Mouse (Mus musculus): Measurements from ENCODE around the gene Exoc4. TPM values are rescaled to one million over a fixed set of nuclear protein-coding genes. Genes with fewer than 3 reads are reported as not detected.

Exoc4 gene
- polyA plus RNA-seq, 1 experiment from 2014 or later: 36.1 TPM

- Histone ChIP-seq H3K4me1 (ENCODE audit: control insufficient read depth, insufficient read depth, low read length) (no peaks in the 10 kb centered on the region), H3K36me3 (ENCODE audit: control insufficient read depth, insufficient read depth, low read length) (no peaks in the 10 kb centered on the region), H3K27ac (ENCODE audit: low read depth, low read length) (no peak overlapping the region), H3K4me2 (no peak overlapping the region), H3K9ac (ENCODE audit: low read depth, low read length) (no peak overlapping the region), H3K4me3 (ENCODE audit: low read depth, low read length) (no peak overlapping the region), H3K27me3 (ENCODE audit: control insufficient read depth, insufficient read depth, low read length) (no peaks in the 10 kb centered on the region), H3K9me3 (replicated peaks; ENCODE audit: control insufficient read depth, low read length) (no peaks in the 10 kb centered on the region)
- ATAC-seq (replicated peaks; ENCODE audit: insufficient number of reproducible peaks, low FRiP score, low TSS enrichment): no peak
- WGBS (ENCODE audit: insufficient replicate concordance): 71% methylated on average over 2 of the region's 2 CpGs
Measured at GRCm38 (mm10) chr6:33637192-33637591, 388.3 kb downstream of the Exoc4 start.

- Histone ChIP-seq H3K4me3 (ENCODE audit: low read depth, low read length) (no peak overlapping the region), H3K27ac (ENCODE audit: low read depth, low read length) (no peak overlapping the region), H3K9me3 (replicated peaks; ENCODE audit: control insufficient read depth, low read length) (no peaks in the 10 kb centered on the region), H3K36me3 (ENCODE audit: control insufficient read depth, insufficient read depth, low read length) (no peaks in the 10 kb centered on the region), H3K9ac (ENCODE audit: low read depth, low read length) (no peak overlapping the region), H3K4me1 (ENCODE audit: control insufficient read depth, insufficient read depth, low read length) (no peaks in the 10 kb centered on the region), H3K27me3 (ENCODE audit: control insufficient read depth, insufficient read depth, low read length) (no peaks in the 10 kb centered on the region), H3K4me2 (no peak overlapping the region)
- WGBS (ENCODE audit: insufficient replicate concordance): 56% methylated on average over 10 of the region's 10 CpGs
- no peak for ATAC-seq (replicated peaks; ENCODE audit: insufficient number of reproducible peaks, low FRiP score, low TSS enrichment)
Measured at GRCm38 (mm10) chr6:33681778-33682640, 433.1 kb downstream of the Exoc4 start.

- no peaks in the 10 kb centered on the region for H3K27me3 ChIP-seq (ENCODE audit: control insufficient read depth, insufficient read depth, low read length)
- H3K9me3 ChIP-seq (replicated peaks; ENCODE audit: control insufficient read depth, low read length): no peaks in the 10 kb centered on the region
- H3K27ac ChIP-seq (ENCODE audit: low read depth, low read length): no peak overlapping the region
- H3K4me3 ChIP-seq (ENCODE audit: low read depth, low read length): no peak overlapping the region
- 78% methylated on average over 3 of the region's 3 CpGs for WGBS (ENCODE audit: insufficient replicate concordance)
- H3K4me2 ChIP-seq: no peak overlapping the region
- ATAC-seq (replicated peaks; ENCODE audit: insufficient number of reproducible peaks, low FRiP score, low TSS enrichment): no peak
- H3K4me1 ChIP-seq (ENCODE audit: control insufficient read depth, insufficient read depth, low read length): no peaks in the 10 kb centered on the region
- H3K9ac ChIP-seq (ENCODE audit: low read depth, low read length): no peak overlapping the region
- H3K36me3 ChIP-seq (ENCODE audit: control insufficient read depth, insufficient read depth, low read length): no peaks in the 10 kb centered on the region
Measured at GRCm38 (mm10) chr6:33683533-33683932, 434.6 kb downstream of the Exoc4 start.

- WGBS (ENCODE audit: insufficient replicate concordance): 58% methylated on average over 2 of the region's 2 CpGs
- no peak overlapping the region for H3K9ac ChIP-seq (ENCODE audit: low read depth, low read length)
- H3K27me3 ChIP-seq (ENCODE audit: control insufficient read depth, insufficient read depth, low read length): no peaks in the 10 kb centered on the region
- H3K36me3 ChIP-seq (ENCODE audit: control insufficient read depth, insufficient read depth, low read length): no peaks in the 10 kb centered on the region
- no peak for ATAC-seq (replicated peaks; ENCODE audit: insufficient number of reproducible peaks, low FRiP score, low TSS enrichment)
- H3K4me2 ChIP-seq: no peak overlapping the region
- H3K4me3 ChIP-seq (ENCODE audit: low read depth, low read length): no peak overlapping the region
- H3K9me3 ChIP-seq (replicated peaks; ENCODE audit: control insufficient read depth, low read length): no peaks in the 10 kb centered on the region
- H3K4me1 ChIP-seq (ENCODE audit: control insufficient read depth, insufficient read depth, low read length): no peaks in the 10 kb centered on the region
- no peak overlapping the region for H3K27ac ChIP-seq (ENCODE audit: low read depth, low read length)
Measured at GRCm38 (mm10) chr6:33685321-33685720, 436.4 kb downstream of the Exoc4 start.

- WGBS (ENCODE audit: insufficient replicate concordance): 78% methylated on average over 5 of the region's 5 CpGs
- no peak overlapping the region for H3K27ac ChIP-seq (ENCODE audit: low read depth, low read length)
- no peaks in the 10 kb centered on the region for H3K27me3 ChIP-seq (ENCODE audit: control insufficient read depth, insufficient read depth, low read length)
- no peak overlapping the region for H3K4me2 ChIP-seq
- H3K4me3 ChIP-seq (ENCODE audit: low read depth, low read length): no peak overlapping the region
- H3K36me3 ChIP-seq (ENCODE audit: control insufficient read depth, insufficient read depth, low read length): no peaks in the 10 kb centered on the region
- no peak overlapping the region for H3K9ac ChIP-seq (ENCODE audit: low read depth, low read length)
- no peak for ATAC-seq (replicated peaks; ENCODE audit: insufficient number of reproducible peaks, low FRiP score, low TSS enrichment)
- H3K4me1 ChIP-seq (ENCODE audit: control insufficient read depth, insufficient read depth, low read length): no peaks in the 10 kb centered on the region
- H3K9me3 ChIP-seq (replicated peaks; ENCODE audit: control insufficient read depth, low read length): no peaks in the 10 kb centered on the region
Measured at GRCm38 (mm10) chr6:33690601-33691000, 441.7 kb downstream of the Exoc4 start.

GRCm38 (mm10) chr6:33696976-33697375 lies 448.1 kb downstream of the Exoc4 start:
- Histone ChIP-seq H3K9me3 (replicated peaks; ENCODE audit: control insufficient read depth, low read length) (no peaks in the 10 kb centered on the region), H3K9ac (ENCODE audit: low read depth, low read length) (no peak overlapping the region), H3K4me3 (ENCODE audit: low read depth, low read length) (no peak overlapping the region), H3K4me1 (ENCODE audit: control insufficient read depth, insufficient read depth, low read length) (peaks cover 5% of the 10 kb centered on the region; the same call in 1 of the 2 replicates), H3K36me3 (ENCODE audit: control insufficient read depth, insufficient read depth, low read length) (no peaks in the 10 kb centered on the region), H3K27me3 (ENCODE audit: control insufficient read depth, insufficient read depth, low read length) (no peaks in the 10 kb centered on the region), H3K27ac (ENCODE audit: low read depth, low read length) (no peak overlapping the region), H3K4me2 (no peak overlapping the region)
- no peak for ATAC-seq (replicated peaks; ENCODE audit: insufficient number of reproducible peaks, low FRiP score, low TSS enrichment)
- WGBS (ENCODE audit: insufficient replicate concordance): 20% methylated on average over 1 of the region's 1 CpGs

- no peak overlapping the region for H3K4me3 ChIP-seq (ENCODE audit: low read depth, low read length)
- ATAC-seq (replicated peaks; ENCODE audit: insufficient number of reproducible peaks, low FRiP score, low TSS enrichment): no peak
- H3K9me3 ChIP-seq (replicated peaks; ENCODE audit: control insufficient read depth, low read length): no peaks in the 10 kb centered on the region
- no peaks in the 10 kb centered on the region for H3K4me1 ChIP-seq (ENCODE audit: control insufficient read depth, insufficient read depth, low read length)
- H3K27ac ChIP-seq (ENCODE audit: low read depth, low read length): no peak overlapping the region
- H3K4me2 ChIP-seq: no peak overlapping the region
- H3K27me3 ChIP-seq (ENCODE audit: control insufficient read depth, insufficient read depth, low read length): no peaks in the 10 kb centered on the region
- no peaks in the 10 kb centered on the region for H3K36me3 ChIP-seq (ENCODE audit: control insufficient read depth, insufficient read depth, low read length)
- WGBS (ENCODE audit: insufficient replicate concordance): 81% methylated on average over 4 of the region's 4 CpGs
- H3K9ac ChIP-seq (ENCODE audit: low read depth, low read length): no peak overlapping the region
Measured at GRCm38 (mm10) chr6:33708907-33709306, 460.0 kb downstream of the Exoc4 start.

- H3K9me3 ChIP-seq (replicated peaks; ENCODE audit: control insufficient read depth, low read length): no peaks in the 10 kb centered on the region
- no peak overlapping the region for H3K4me3 ChIP-seq (ENCODE audit: low read depth, low read length)
- H3K36me3 ChIP-seq (ENCODE audit: control insufficient read depth, insufficient read depth, low read length): no peaks in the 10 kb centered on the region
- ATAC-seq (replicated peaks; ENCODE audit: insufficient number of reproducible peaks, low FRiP score, low TSS enrichment): no peak
- no peak overlapping the region for H3K9ac ChIP-seq (ENCODE audit: low read depth, low read length)
- no peak overlapping the region for H3K4me2 ChIP-seq
- 87% methylated on average over 5 of the region's 5 CpGs for WGBS (ENCODE audit: insufficient replicate concordance)
- H3K27ac ChIP-seq (ENCODE audit: low read depth, low read length): no peak overlapping the region
- H3K4me1 ChIP-seq (ENCODE audit: control insufficient read depth, insufficient read depth, low read length): no peaks in the 10 kb centered on the region
- no peaks in the 10 kb centered on the region for H3K27me3 ChIP-seq (ENCODE audit: control insufficient read depth, insufficient read depth, low read length)
Measured at GRCm38 (mm10) chr6:33709340-33709739, 460.5 kb downstream of the Exoc4 start.

GRCm38 (mm10) chr6:33711742-33712141 lies 462.9 kb downstream of the Exoc4 start:
- H3K27ac ChIP-seq (ENCODE audit: low read depth, low read length): no peak overlapping the region
- no peaks in the 10 kb centered on the region for H3K4me1 ChIP-seq (ENCODE audit: control insufficient read depth, insufficient read depth, low read length)
- no peak overlapping the region for H3K9ac ChIP-seq (ENCODE audit: low read depth, low read length)
- 66% methylated on average over 3 of the region's 3 CpGs for WGBS (ENCODE audit: insufficient replicate concordance)
- no peaks in the 10 kb centered on the region for H3K9me3 ChIP-seq (replicated peaks; ENCODE audit: control insufficient read depth, low read length)
- no peak overlapping the region for H3K4me2 ChIP-seq
- ATAC-seq (replicated peaks; ENCODE audit: insufficient number of reproducible peaks, low FRiP score, low TSS enrichment): no peak
- no peaks in the 10 kb centered on the region for H3K36me3 ChIP-seq (ENCODE audit: control insufficient read depth, insufficient read depth, low read length)
- no peaks in the 10 kb centered on the region for H3K27me3 ChIP-seq (ENCODE audit: control insufficient read depth, insufficient read depth, low read length)
- no peak overlapping the region for H3K4me3 ChIP-seq (ENCODE audit: low read depth, low read length)
